Mouse (Mus musculus): Measurements from ENCODE around the gene Akr1cl.

DNA sequence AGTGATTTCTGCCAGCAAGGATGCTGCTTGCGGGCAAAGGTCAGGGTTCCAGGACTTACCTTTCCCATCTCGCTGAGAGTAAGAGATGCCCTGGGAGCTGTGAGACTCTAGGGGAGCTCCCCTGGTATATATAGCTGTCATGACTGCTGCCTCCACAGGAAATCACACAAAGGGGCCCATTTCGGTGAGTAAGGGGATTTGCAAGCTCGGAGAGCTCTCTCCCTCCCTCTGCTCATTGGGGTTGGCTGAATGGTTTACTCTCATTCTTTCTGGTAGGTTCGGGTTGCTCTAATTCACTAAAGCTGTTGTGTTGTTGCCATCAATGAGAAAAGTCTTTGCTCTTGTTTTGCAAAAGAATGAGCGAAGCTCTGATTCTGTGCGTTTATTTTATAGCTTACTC, 49.6 kb upstream of the Akr1cl start, which contains the start of gene Crygb:
- no peak for TF ChIP-seq CTCF (IDR thresholded peaks at IDR 0.05; ENCODE audit: insufficient read depth, low read depth, low read length)
- TF ChIP-seq POLR2A (IDR thresholded peaks at IDR 0.05; ENCODE audit: insufficient read depth, low read depth, low read length): no peak
